34 mouse cellular contexts compared by ENCODE assay signal in the genomic region with DNA sequence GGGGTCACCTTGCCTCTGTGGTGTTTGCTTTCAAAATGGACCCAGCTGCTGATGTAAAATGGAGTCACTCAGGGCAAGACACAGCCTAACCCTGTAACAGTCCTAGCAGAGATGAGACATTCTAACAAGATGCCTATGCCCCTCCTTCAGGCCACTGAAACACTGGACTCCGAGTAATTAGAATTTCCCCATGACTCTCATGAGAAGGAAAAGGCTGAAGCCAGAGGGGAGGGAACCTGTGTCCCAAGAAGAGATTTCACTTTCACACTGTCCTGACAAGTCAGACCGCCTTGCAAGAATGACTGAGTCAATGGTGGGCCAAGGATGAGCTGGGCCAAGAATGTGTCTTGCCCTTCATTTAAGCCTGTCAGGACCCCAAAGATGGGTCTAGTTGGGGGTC.
"Had no signal": no experiment of that assay in that cellular context is flagged by ENCODE, and none has a peak within 500 bp of the region (broad histone marks: within the 10 kb centered on the region; RNA-seq: fewer than 3 reads in every experiment).

No protein-coding gene starts in this region.

- H3K4me1 ChIP-seq: heart, embryonic 15.5 days; hindbrain, embryonic 10.5 days; hindbrain, embryonic 12.5 days; hindbrain, embryonic 13.5 days; hindbrain, embryonic 15.5 days; kidney, embryonic 15.5 days had no signal

- H3K4me3 ChIP-seq: heart, adult 2 months; heart, embryonic 12.5 days; heart, embryonic 13.5 days; heart, embryonic 15.5 days; hindbrain, embryonic 10.5 days; hindbrain, embryonic 12.5 days; hindbrain, embryonic 13.5 days; hindbrain, embryonic 15.5 days; intestine, embryonic 15.5 days; kidney, embryonic 15.5 days; layer of hippocampus, adult 2 months had no signal

- H3K9ac ChIP-seq: heart, embryonic 12.5 days; heart, embryonic 13.5 days; heart, embryonic 15.5 days; hindbrain, embryonic 12.5 days; hindbrain, embryonic 13.5 days; hindbrain, embryonic 14.5 days; hindbrain, embryonic 15.5 days; intestine, embryonic 15.5 days; kidney, embryonic 15.5 days had no signal

- ATAC-seq: hindbrain, embryonic 16.5 days; hindbrain, postnatal 0 days; inflammation-experienced regulatory T-cells, adult 6 months; intestine, embryonic 15.5 days; intestine, embryonic 16.5 days; intestine, postnatal 0 days had no signal

- H3K4me2 ChIP-seq: heart, embryonic 12.5 days; heart, embryonic 13.5 days; heart, embryonic 15.5 days; hindbrain, embryonic 12.5 days; hindbrain, embryonic 13.5 days; hindbrain, embryonic 14.5 days; hindbrain, embryonic 15.5 days; intestine, embryonic 15.5 days; kidney, embryonic 15.5 days had no signal

- DNase-seq: heart, adult 2 months; heart, postnatal 10 days; heart, postnatal 14 days; heart, postnatal 36 days; heart, postnatal 4 days; kidney, adult 11 months; kidney, adult 18-20 months; kidney, adult 2 months; kidney, adult 8-10 months; kidney, adult 9 months; kidney, postnatal 10 days; kidney, postnatal 14 days; kidney, postnatal 25 days; kidney, postnatal 36 days; kidney, postnatal 4 days; layer of hippocampus, adult 9-11 months; layer of hippocampus, postnatal 36 days had no signal

- H3K9me3 ChIP-seq: heart, embryonic 12.5 days; heart, embryonic 13.5 days; heart, embryonic 15.5 days; hindbrain, embryonic 10.5 days; hindbrain, embryonic 12.5 days; hindbrain, embryonic 13.5 days; hindbrain, embryonic 15.5 days; intestine, embryonic 15.5 days; kidney, embryonic 15.5 days had no signal

- H3K27me3 ChIP-seq: hindbrain, embryonic 15.5 days; intestine, embryonic 15.5 days had no signal

- H3K27ac ChIP-seq: heart, adult 2 months; heart, embryonic 13.5 days; heart, embryonic 15.5 days; hindbrain, embryonic 10.5 days; hindbrain, embryonic 12.5 days; hindbrain, embryonic 13.5 days; hindbrain, embryonic 14.5 days; hindbrain, embryonic 15.5 days; hindbrain, postnatal 0 days; intestine, embryonic 15.5 days; kidney, embryonic 15.5 days; kidney, postnatal 0 days; layer of hippocampus, adult 2 months had no signal

- H3K36me3 ChIP-seq: heart, embryonic 12.5 days; heart, embryonic 13.5 days; heart, embryonic 15.5 days; hindbrain, embryonic 10.5 days; hindbrain, embryonic 12.5 days; hindbrain, embryonic 13.5 days; hindbrain, embryonic 15.5 days; intestine, embryonic 15.5 days; kidney, embryonic 15.5 days had no signal
